Mouse (Mus musculus): ENCODE results near the gene Rai1. TPM values are rescaled to one million over a fixed set of nuclear protein-coding genes. Genes with fewer than 3 reads are reported as not detected.

The Rai1 gene
- polyA plus RNA-seq, 1 experiment: 2.0 TPM

DNA sequence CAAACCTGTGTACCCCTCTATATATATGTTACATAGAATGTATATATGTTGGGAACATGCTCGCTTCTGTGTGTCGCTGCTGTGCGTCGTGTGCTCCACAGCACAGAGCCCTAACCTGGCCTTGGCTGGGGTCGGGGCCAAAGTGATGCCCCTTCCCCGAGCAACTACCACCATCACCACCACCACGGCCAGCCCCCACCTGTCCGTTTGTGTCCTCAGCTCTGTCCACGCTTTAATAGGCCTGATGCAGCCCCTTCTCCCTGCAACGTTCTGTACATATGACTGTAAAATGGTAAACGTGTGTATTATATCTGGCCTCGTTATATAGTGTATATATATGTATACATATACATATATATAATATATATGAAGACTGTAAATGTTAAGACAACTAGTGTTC is 93.8 kb downstream of the Rai1 start:
- TF ChIP-seq GATA1 (IDR thresholded peaks at IDR 0.05; ENCODE audit: low read length) (no peak), TAL1 (IDR thresholded peaks at IDR 0.05; ENCODE audit: low read length) (no peak)
- peaks cover 85% of the 10 kb centered on the region for H3K36me3 ChIP-seq (ENCODE audit: control insufficient read depth)
- no peaks in the 10 kb centered on the region for H3K27me3 ChIP-seq (ENCODE audit: control insufficient read depth)
- peaks cover 14% of the 10 kb centered on the region for H3K4me1 ChIP-seq (ENCODE audit: control insufficient read depth)
- no peak overlapping the region for H3K4me3 ChIP-seq (replicated peaks)
- peaks cover 9% of the 10 kb centered on the region for H3K9me3 ChIP-seq (ENCODE audit: control insufficient read depth, low read length)

DNA sequence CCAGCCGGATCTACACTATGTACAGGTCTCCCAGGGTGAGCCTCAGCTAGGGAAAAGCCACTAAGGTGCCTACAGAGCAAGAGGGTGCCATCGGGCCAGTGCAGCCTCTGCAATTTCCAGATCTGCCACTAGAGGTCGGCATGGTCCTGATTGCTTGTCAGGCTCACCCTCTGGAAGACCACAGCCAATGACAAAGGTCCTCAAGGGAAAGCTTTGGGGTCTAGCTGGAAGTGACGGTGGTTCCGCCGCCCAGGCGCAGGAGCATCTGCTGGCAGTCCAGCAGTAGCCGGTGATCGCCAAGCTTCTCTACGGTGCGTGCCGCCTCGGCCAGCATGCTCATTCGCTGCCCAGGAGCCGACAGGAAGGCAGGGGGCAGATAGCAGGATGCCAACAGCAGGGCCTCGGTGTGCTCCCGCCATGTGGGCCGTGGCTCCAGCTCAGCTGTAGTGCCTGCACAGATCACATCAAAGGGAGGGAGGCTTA is 94.9 kb downstream of the Rai1 start:
- H3K4me1 ChIP-seq (ENCODE audit: control insufficient read depth): peaks cover 19% of the 10 kb centered on the region
- no peak for TF ChIP-seq TAL1 (IDR thresholded peaks at IDR 0.05; ENCODE audit: low read length)
- no peak for TF ChIP-seq GATA1 (IDR thresholded peaks at IDR 0.05; ENCODE audit: low read length)
- H3K4me3 ChIP-seq (replicated peaks): no peak overlapping the region
- H3K36me3 ChIP-seq (ENCODE audit: control insufficient read depth): peaks cover 90% of the 10 kb centered on the region
- no peaks in the 10 kb centered on the region for H3K27me3 ChIP-seq (ENCODE audit: control insufficient read depth)
- H3K9me3 ChIP-seq (ENCODE audit: control insufficient read depth, low read length): peaks cover 5% of the 10 kb centered on the region

DNA sequence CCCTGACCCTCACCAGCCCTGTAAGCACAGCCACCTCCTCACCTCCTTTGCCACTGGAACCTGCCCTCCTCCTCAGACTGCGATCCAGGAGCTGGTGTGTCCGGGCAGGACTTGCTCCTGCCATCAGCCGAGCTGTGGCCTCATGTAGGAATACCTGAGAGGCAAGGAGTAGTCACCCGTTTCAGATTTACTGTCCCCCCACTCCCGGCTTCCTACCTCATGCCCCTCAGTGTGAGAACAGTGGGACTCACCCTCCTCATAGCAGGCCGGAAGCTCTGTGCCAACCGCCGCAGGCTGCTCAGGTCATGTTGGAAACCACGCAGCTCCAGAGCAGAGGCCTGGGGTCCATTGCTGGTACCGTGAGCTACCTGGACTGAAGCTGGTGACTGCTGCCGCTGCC is 95.6 kb downstream of the Rai1 start:
- peaks cover 92% of the 10 kb centered on the region for H3K36me3 ChIP-seq (ENCODE audit: control insufficient read depth)
- no peak overlapping the region for H3K4me3 ChIP-seq (replicated peaks)

DNA sequence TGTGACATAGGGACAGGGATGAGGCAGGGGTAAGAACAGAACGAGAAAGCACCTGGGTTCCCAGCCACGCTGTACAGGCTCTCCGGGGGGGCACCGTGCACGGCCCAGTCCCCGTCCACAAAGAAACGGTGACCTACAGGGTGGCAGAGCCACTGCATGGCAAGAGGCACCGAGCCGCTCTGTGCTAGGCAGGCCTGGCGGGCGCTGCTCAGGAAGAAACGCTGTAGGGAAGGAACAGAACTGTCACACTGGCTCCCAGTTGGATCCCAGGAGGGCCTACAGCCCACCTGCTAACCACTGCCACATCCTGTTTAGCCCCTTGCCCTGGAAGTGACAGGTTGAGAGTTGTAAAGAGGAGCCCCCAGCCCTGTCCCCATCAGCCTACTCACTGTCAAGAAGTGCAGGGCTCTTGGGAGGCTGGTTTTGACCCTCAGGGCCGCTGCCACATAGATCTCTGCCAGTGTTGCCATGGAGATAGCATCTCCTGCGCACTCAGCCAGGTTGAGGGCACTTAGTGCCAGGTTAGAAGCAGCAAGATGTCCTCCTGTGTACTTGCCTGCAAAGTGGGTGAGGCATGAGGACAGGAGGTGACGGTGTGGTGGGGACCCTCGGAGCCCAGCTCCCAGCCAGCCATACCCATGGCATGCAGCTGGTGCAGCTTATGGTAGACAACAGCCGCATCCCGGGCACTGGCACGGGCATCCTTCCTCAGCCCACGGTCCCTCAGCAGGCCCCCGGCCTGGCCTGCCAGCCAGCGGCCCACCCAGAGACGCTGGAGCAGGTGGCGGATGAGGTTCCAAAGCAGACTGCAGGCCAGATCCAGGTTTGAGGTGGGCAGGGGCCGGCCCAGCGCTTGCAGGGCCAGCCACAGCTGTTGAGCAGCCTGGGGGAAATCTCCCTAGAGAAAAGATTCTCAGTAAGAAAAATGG is 98.2 kb downstream of the Rai1 start:
- Histone ChIP-seq H3K4me3 (replicated peaks) (no peak overlapping the region), H3K27me3 (ENCODE audit: control insufficient read depth) (no peaks in the 10 kb centered on the region), H3K9me3 (ENCODE audit: control insufficient read depth, low read length) (no peaks in the 10 kb centered on the region), H3K36me3 (ENCODE audit: control insufficient read depth) (peaks cover 99% of the 10 kb centered on the region), H3K4me1 (ENCODE audit: control insufficient read depth) (peaks cover 43% of the 10 kb centered on the region)
- TF ChIP-seq TAL1 (IDR thresholded peaks at IDR 0.05; ENCODE audit: low read length) (no peak), GATA1 (IDR thresholded peaks at IDR 0.05; ENCODE audit: low read length) (no peak)

More for the DNA sequence above, 95.6 kb downstream of the Rai1 start:
- H3K9me3 ChIP-seq (ENCODE audit: control insufficient read depth, low read length): no peaks in the 10 kb centered on the region; the same call in 1 of the 2 replicates
- TF ChIP-seq TAL1 (IDR thresholded peaks at IDR 0.05; ENCODE audit: low read length): no peak
- no peak for TF ChIP-seq GATA1 (IDR thresholded peaks at IDR 0.05; ENCODE audit: low read length)
- H3K27me3 ChIP-seq (ENCODE audit: control insufficient read depth): no peaks in the 10 kb centered on the region
- H3K4me1 ChIP-seq (ENCODE audit: control insufficient read depth): peaks cover 19% of the 10 kb centered on the region

DNA sequence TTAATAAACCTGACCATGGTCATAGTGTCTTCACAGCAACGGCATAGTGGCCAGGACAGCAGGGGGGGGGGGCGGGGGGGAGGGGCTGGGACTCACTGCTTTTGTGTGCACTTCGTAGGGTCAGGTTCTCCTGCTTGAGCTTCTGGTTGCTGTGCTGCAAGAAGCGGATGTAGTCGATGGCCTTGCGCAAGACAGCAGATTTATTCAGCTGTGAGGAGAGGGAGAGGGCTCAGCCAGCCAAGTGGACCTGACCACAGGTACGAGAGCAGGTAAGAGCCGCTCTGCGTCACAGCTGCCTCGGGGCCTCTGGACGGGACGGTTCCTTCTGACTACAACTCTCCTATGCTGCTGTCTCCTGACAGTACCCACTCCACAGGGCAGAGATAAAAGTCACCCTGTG is 100.2 kb downstream of the Rai1 start:
- Histone ChIP-seq H3K27me3 (ENCODE audit: control insufficient read depth) (no peaks in the 10 kb centered on the region), H3K9me3 (ENCODE audit: control insufficient read depth, low read length) (no peaks in the 10 kb centered on the region), H3K36me3 (ENCODE audit: control insufficient read depth) (peaks cover 97% of the 10 kb centered on the region), H3K4me3 (replicated peaks) (no peak overlapping the region), H3K4me1 (ENCODE audit: control insufficient read depth) (peaks cover 58% of the 10 kb centered on the region)
- TF ChIP-seq GATA1 (IDR thresholded peaks at IDR 0.05; ENCODE audit: low read length) (no peak), TAL1 (IDR thresholded peaks at IDR 0.05; ENCODE audit: low read length) (no peak)

DNA sequence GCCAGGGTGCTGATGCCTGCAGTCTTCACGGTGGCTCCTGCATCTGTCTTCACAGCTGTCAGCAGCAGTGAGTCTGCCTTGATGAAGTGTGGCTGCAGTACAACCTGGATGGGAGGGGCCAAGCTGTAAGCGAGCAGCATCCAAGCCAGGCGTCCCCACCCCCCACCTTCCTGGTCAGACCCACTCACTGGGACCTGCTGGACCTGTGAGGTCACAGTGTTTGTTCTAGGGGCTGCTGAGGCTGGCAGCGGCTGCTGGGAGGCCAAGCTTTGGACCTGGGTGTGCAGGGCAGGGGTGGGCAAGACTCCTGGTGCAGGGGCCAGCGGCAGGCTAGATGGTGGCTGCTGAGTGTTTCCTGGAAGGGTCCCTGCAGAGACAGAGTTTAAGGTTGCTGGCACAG is 101.4 kb downstream of the Rai1 start:
- Histone ChIP-seq H3K36me3 (ENCODE audit: control insufficient read depth) (peaks cover 91% of the 10 kb centered on the region), H3K9me3 (ENCODE audit: control insufficient read depth, low read length) (no peaks in the 10 kb centered on the region), H3K4me1 (ENCODE audit: control insufficient read depth) (peaks cover 63% of the 10 kb centered on the region), H3K27me3 (ENCODE audit: control insufficient read depth) (no peaks in the 10 kb centered on the region), H3K4me3 (replicated peaks) (no peak overlapping the region)
- TF ChIP-seq TAL1 (IDR thresholded peaks at IDR 0.05; ENCODE audit: low read length) (no peak), GATA1 (IDR thresholded peaks at IDR 0.05; ENCODE audit: low read length) (no peak)

DNA sequence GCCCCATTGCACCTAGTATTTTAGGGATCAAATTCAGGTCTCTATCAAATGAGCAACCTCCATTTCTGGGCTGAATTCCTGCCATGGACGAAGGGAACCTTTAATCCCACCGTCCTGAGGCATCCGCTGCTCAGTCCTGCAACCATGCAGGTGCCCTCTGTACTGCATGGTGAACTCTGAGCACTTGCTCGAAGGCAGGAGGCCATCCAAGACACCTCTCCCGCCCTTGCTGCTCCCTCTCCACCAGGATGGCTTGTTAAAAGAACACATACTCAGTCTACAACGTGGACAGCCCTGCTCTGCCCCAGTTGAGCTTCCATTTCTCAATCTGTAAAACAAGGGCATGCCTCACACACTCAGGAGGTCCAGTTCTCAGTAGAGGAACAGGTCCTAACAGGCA is 103.4 kb downstream of the Rai1 start:
- peaks cover 87% of the 10 kb centered on the region for H3K36me3 ChIP-seq (ENCODE audit: control insufficient read depth)
- peak overlapping the region; percentile 74 for H3K4me3 ChIP-seq (replicated peaks)

DNA sequence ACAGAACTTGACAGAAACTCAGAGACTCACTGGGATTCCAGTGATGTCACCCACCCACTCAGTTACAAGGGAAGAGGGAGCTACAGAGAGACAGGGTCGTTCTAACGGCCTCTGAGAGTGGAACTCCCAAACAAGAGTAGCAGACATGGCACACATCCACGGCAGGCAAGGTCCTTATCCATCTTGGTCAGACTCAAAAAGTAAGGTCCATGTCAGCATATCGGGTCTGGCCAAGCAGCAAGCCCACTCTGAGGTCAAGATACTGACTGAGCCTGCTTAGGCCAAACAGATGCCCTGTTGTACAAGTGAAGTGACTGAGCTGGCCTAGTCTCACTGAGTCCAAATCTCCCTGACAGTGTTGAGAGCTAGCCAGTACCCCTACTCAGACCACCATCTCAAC is 103.9 kb downstream of the Rai1 start:
- Histone ChIP-seq H3K27me3 (ENCODE audit: control insufficient read depth) (no peaks in the 10 kb centered on the region), H3K4me1 (ENCODE audit: control insufficient read depth) (peaks cover 84% of the 10 kb centered on the region), H3K36me3 (ENCODE audit: control insufficient read depth) (peaks cover 85% of the 10 kb centered on the region), H3K4me3 (replicated peaks) (peak overlapping the region; percentile 74), H3K9me3 (ENCODE audit: control insufficient read depth, low read length) (no peaks in the 10 kb centered on the region)
- TF ChIP-seq TAL1 (IDR thresholded peaks at IDR 0.05; ENCODE audit: low read length) (no peak), GATA1 (IDR thresholded peaks at IDR 0.05; ENCODE audit: low read length) (no peak)

More for the DNA sequence above, 103.4 kb downstream of the Rai1 start:
- TF ChIP-seq TAL1 (IDR thresholded peaks at IDR 0.05; ENCODE audit: low read length) (no peak), GATA1 (IDR thresholded peaks at IDR 0.05; ENCODE audit: low read length) (no peak)
- Histone ChIP-seq H3K9me3 (ENCODE audit: control insufficient read depth, low read length) (no peaks in the 10 kb centered on the region), H3K4me1 (ENCODE audit: control insufficient read depth) (peaks cover 81% of the 10 kb centered on the region), H3K27me3 (ENCODE audit: control insufficient read depth) (no peaks in the 10 kb centered on the region)

DNA sequence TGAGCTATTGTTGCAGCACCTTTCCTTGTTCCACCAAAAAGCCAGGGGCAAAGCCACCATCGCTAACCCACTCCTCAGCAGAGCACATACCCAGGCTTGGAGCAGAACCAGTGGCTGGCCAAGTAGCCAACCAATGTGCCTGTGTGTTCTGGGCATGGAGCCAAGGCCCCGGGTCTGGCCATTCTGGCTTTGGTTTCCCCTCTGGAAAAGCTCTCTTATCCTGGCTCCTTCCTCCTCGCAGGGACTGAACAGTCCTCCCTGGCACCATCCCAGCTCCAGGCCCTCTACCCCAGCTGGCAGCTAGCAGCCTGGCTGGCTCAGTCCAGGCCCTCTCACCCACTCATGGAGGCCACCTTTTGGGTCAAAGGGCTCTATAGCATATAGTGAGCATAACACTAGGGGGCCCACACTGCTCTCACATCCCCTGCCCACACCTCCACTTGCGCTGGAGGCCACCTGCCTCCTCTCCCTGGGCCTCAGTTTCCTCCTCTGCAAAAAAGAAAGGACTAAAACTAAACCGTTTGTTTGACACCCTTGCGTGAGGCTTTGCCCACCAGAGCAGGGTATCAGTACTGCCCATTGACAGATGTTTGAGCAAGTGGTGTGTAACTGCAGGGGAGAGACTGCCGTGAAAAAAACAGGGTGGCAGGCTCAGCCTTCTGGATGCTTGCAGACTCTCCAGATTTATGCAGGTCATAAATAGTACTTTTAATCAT is 104.6 kb downstream of the Rai1 start:
- peaks cover 80% of the 10 kb centered on the region for H3K4me1 ChIP-seq (ENCODE audit: control insufficient read depth)
- H3K9me3 ChIP-seq (ENCODE audit: control insufficient read depth, low read length): no peaks in the 10 kb centered on the region
- H3K36me3 ChIP-seq (ENCODE audit: control insufficient read depth): peaks cover 83% of the 10 kb centered on the region
- TF ChIP-seq GATA1 (IDR thresholded peaks at IDR 0.05; ENCODE audit: low read length): no peak
- no peak for TF ChIP-seq TAL1 (IDR thresholded peaks at IDR 0.05; ENCODE audit: low read length)
- H3K27me3 ChIP-seq (ENCODE audit: control insufficient read depth): no peaks in the 10 kb centered on the region
- H3K4me3 ChIP-seq (replicated peaks): peak overlapping the region; percentile 74
